In the genomic region with DNA sequence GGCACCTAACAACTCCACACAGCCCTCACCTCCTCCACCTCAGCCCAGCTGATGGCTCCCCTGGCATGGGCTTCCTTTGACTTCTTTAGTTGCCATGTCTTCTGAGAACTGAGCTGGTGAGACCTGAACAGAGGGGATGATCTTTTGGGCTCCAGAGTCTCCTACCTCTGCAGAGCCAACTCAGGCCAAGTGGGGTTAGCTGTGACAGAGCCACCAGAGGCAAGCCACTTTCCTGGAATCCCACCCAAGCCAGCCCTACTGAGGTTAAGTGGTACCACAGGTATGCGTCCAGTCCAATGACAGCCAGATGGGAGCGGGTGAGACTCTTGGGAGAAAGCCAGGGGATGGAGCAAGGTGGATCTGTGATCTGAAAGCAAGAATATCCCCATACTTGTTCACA, we compare ENCODE assay signal across 11 mouse cellular contexts. TPM values are rescaled to one million over a fixed set of nuclear protein-coding genes. Genes with fewer than 3 reads are reported as not detected.
DNase-seq lines count a peak whose midpoint lies in the region; ATAC-seq lines count a peak whose summit lies in the region.
"Had no signal": no experiment of that assay in that cellular context is flagged by ENCODE, and none has a peak within 500 bp of the region (broad histone marks: within the 10 kb centered on the region; RNA-seq: fewer than 3 reads in every experiment).

No protein-coding gene starts in this region.

- WGBS in heart, embryonic 15.5 days: 95% methylated on average over 2 of the region's 2 CpGs
- WGBS in forebrain, embryonic 13.5 days: 96% methylated on average over 2 of the region's 2 CpGs
- 94% methylated on average over 2 of the region's 2 CpGs for WGBS in neural tube, embryonic 13.5 days

- peaks cover 43% of the 10 kb centered on the region for H3K36me3 ChIP-seq in heart, embryonic 15.5 days
- H3K36me3 ChIP-seq in megakaryocyte, embryonic 14.5 days (replicated peaks; ENCODE audit: low read length): peaks cover 70% of the 10 kb centered on the region
- peaks cover 64% of the 10 kb centered on the region for H3K36me3 ChIP-seq in forebrain, embryonic 13.5 days (ENCODE audit: poor library complexity, severe bottlenecking)
- H3K36me3 ChIP-seq in neural tube, embryonic 13.5 days: peaks cover 62% of the 10 kb centered on the region

- H3K9me3 ChIP-seq in heart, embryonic 15.5 days (replicated peaks): no peaks in the 10 kb centered on the region
- H3K9me3 ChIP-seq in megakaryocyte, embryonic 14.5 days: no peaks in the 10 kb centered on the region
- H3K9me3 ChIP-seq in forebrain, embryonic 13.5 days (replicated peaks): no peaks in the 10 kb centered on the region
- H3K9me3 ChIP-seq in neural tube, embryonic 13.5 days: no peaks in the 10 kb centered on the region

- no peak overlapping the region for H3K27ac ChIP-seq in heart, embryonic 15.5 days
- H3K27ac ChIP-seq in forebrain, embryonic 13.5 days: no peak overlapping the region
- no peak overlapping the region for H3K27ac ChIP-seq in neural tube, embryonic 13.5 days (replicated peaks)

- no peak overlapping the region for H3K4me2 ChIP-seq in heart, embryonic 15.5 days
- no peak overlapping the region for H3K4me2 ChIP-seq in forebrain, embryonic 13.5 days
- peak overlapping the region; percentile 100; the same call in 1 of the 2 replicates for H3K4me2 ChIP-seq in neural tube, embryonic 13.5 days

- DNase-seq in heart, postnatal 4 days: no peak
- DNase-seq: cerebellum, postnatal 36 days; kidney, adult 11 months; right cerebral cortex, postnatal 25 days; thymus, postnatal 36 days had no signal

- peaks cover 39% of the 10 kb centered on the region for H3K4me1 ChIP-seq in heart, embryonic 15.5 days (replicated peaks)
- peaks cover 74% of the 10 kb centered on the region for H3K4me1 ChIP-seq in megakaryocyte, embryonic 14.5 days
- H3K4me1 ChIP-seq in forebrain, embryonic 13.5 days: peaks cover 49% of the 10 kb centered on the region
- peaks cover 54% of the 10 kb centered on the region for H3K4me1 ChIP-seq in neural tube, embryonic 13.5 days (replicated peaks)

- no peak overlapping the region for H3K9ac ChIP-seq in heart, embryonic 15.5 days
- H3K9ac ChIP-seq in forebrain, embryonic 13.5 days: no peak overlapping the region
- no peak overlapping the region for H3K9ac ChIP-seq in neural tube, embryonic 13.5 days

- no peak for ATAC-seq in heart, embryonic 15.5 days (replicated peaks; ENCODE audit: insufficient number of reproducible peaks, insufficient read depth, low FRiP score, low read depth)
- ATAC-seq in megakaryocyte, adult 5-6 weeks (ENCODE audit: poor library complexity, severe bottlenecking): no peak
- no peak for ATAC-seq in forebrain, embryonic 13.5 days
- no peak for ATAC-seq in neural tube, embryonic 13.5 days (ENCODE audit: low read depth)
- no peak for ATAC-seq in frontal cortex, adult (ENCODE audit: low TSS enrichment)

- H3K4me3 ChIP-seq in heart, embryonic 15.5 days: peak overlapping the region; percentile 81; the same call in 1 of the 2 replicates
- peak overlapping the region; percentile 53 for H3K4me3 ChIP-seq in megakaryocyte, embryonic 14.5 days (replicated peaks)
- peak overlapping the region; percentile 92; the same call in 1 of the 2 replicates for H3K4me3 ChIP-seq in forebrain, embryonic 13.5 days
- 0 out of 2 replicates have a peak overlapping the region, but pooled peaks have one; percentile 85 for H3K4me3 ChIP-seq in neural tube, embryonic 13.5 days

- no peaks in the 10 kb centered on the region for H3K27me3 ChIP-seq in heart, embryonic 15.5 days
- H3K27me3 ChIP-seq in megakaryocyte, embryonic 14.5 days (replicated peaks): no peaks in the 10 kb centered on the region
- no peaks in the 10 kb centered on the region for H3K27me3 ChIP-seq in forebrain, embryonic 13.5 days
- H3K27me3 ChIP-seq in neural tube, embryonic 13.5 days: no peaks in the 10 kb centered on the region

RNA-seq across cellular contexts. Expression of gene Eme2, which starts 1.6 kb away (rescaled TPM):
- 16.6 and 21.3 TPM in 2 replicates for polyA plus RNA-seq in heart, embryonic 15.5 days (2015; fragmentation: Nextera tagmentation; extraction: Ambion mirVana)
- total RNA-seq in heart, postnatal 4 days (2021): 10 to 100 TPM; 24.8 to 27.1 TPM
- polyA plus RNA-seq in megakaryocyte, embryonic 14.5 days (2012; ENCODE audit: insufficient read depth, low replicate concordance): 5.8 and 10.0 TPM in 2 replicates
- 2.2 and 5.8 TPM in 2 replicates for total RNA-seq in megakaryocyte, adult 5-6 weeks (2015)
- 13.5 and 17.4 TPM in 2 replicates for total RNA-seq in megakaryocyte, adult 5-6 weeks (2017)
- polyA plus RNA-seq in forebrain, embryonic 13.5 days (2015; fragmentation: Nextera tagmentation; extraction: Ambion mirVana): 31.3 and 36.5 TPM in 2 replicates
- 32.7 and 36.3 TPM in 2 replicates for polyA plus RNA-seq in neural tube, embryonic 13.5 days (2015; fragmentation: Nextera tagmentation; extraction: Ambion mirVana)

RNA-seq across cellular contexts. Expression of gene Mrps34, which starts 1.6 kb away (rescaled TPM):
- 74.7 and 78.0 TPM in 2 replicates for polyA plus RNA-seq in heart, embryonic 15.5 days (2015; fragmentation: Nextera tagmentation; extraction: Ambion mirVana)
- 10 to 100 TPM; 93.6 to 97.0 TPM for total RNA-seq in heart, postnatal 4 days (2021)
- polyA plus RNA-seq in megakaryocyte, embryonic 14.5 days (2012; ENCODE audit: insufficient read depth, low replicate concordance): 75.3 and 168 TPM in 2 replicates
- 30.0 and 30.1 TPM in 2 replicates for total RNA-seq in megakaryocyte, adult 5-6 weeks (2015)
- total RNA-seq in megakaryocyte, adult 5-6 weeks (2017): 12.9 and 18.9 TPM in 2 replicates
- 81.4 and 85.4 TPM in 2 replicates for polyA plus RNA-seq in forebrain, embryonic 13.5 days (2015; fragmentation: Nextera tagmentation; extraction: Ambion mirVana)
- 71.1 and 85.7 TPM in 2 replicates for polyA plus RNA-seq in neural tube, embryonic 13.5 days (2015; fragmentation: Nextera tagmentation; extraction: Ambion mirVana)

RNA-seq across cellular contexts. Expression of gene Nme3, which starts 3.0 kb away (rescaled TPM):
- 32.2 and 36.5 TPM in 2 replicates for polyA plus RNA-seq in heart, embryonic 15.5 days (2015; fragmentation: Nextera tagmentation; extraction: Ambion mirVana)
- total RNA-seq in heart, postnatal 4 days (2021): 10 to 100 TPM; 33.6 to 42.8 TPM
- polyA plus RNA-seq in megakaryocyte, embryonic 14.5 days (2012; ENCODE audit: insufficient read depth, low replicate concordance): 18.4 TPM in 1 of 2 replicates, not detected in the other
- 27.2 and 28.2 TPM in 2 replicates for total RNA-seq in megakaryocyte, adult 5-6 weeks (2015)
- total RNA-seq in megakaryocyte, adult 5-6 weeks (2017): 40.9 and 45.5 TPM in 2 replicates
- 72.1 and 80.8 TPM in 2 replicates for polyA plus RNA-seq in forebrain, embryonic 13.5 days (2015; fragmentation: Nextera tagmentation; extraction: Ambion mirVana)
- 86.0 and 89.0 TPM in 2 replicates for polyA plus RNA-seq in neural tube, embryonic 13.5 days (2015; fragmentation: Nextera tagmentation; extraction: Ambion mirVana)

RNA-seq across cellular contexts. Expression of gene Spsb3, which starts 6.8 kb away (rescaled TPM):
- 22.7 and 30.6 TPM in 2 replicates for polyA plus RNA-seq in heart, embryonic 15.5 days (2015; fragmentation: Nextera tagmentation; extraction: Ambion mirVana)
- 10 to 100 TPM; 34.8 to 38.6 TPM for total RNA-seq in heart, postnatal 4 days (2021)
- polyA plus RNA-seq in megakaryocyte, embryonic 14.5 days (2012; ENCODE audit: insufficient read depth, low replicate concordance): 18.7 and 57.4 TPM in 2 replicates
- 17.1 and 19.8 TPM in 2 replicates for total RNA-seq in megakaryocyte, adult 5-6 weeks (2015)
- 11.1 and 11.9 TPM in 2 replicates for total RNA-seq in megakaryocyte, adult 5-6 weeks (2017)
- polyA plus RNA-seq in forebrain, embryonic 13.5 days (2015; fragmentation: Nextera tagmentation; extraction: Ambion mirVana): 64.3 and 67.4 TPM in 2 replicates
- 64.6 and 74.2 TPM in 2 replicates for polyA plus RNA-seq in neural tube, embryonic 13.5 days (2015; fragmentation: Nextera tagmentation; extraction: Ambion mirVana)

RNA-seq across cellular contexts. Expression of gene Nubp2, which starts 7.1 kb away (rescaled TPM):
- polyA plus RNA-seq in heart, embryonic 15.5 days (2015; fragmentation: Nextera tagmentation; extraction: Ambion mirVana): 28.6 and 42.8 TPM in 2 replicates
- total RNA-seq in heart, postnatal 4 days (2021): 10 to 100 TPM; 25.6 to 27.0 TPM
- 58.9 and 67.0 TPM in 2 replicates for polyA plus RNA-seq in megakaryocyte, embryonic 14.5 days (2012; ENCODE audit: insufficient read depth, low replicate concordance)
- 74.4 and 76.3 TPM in 2 replicates for total RNA-seq in megakaryocyte, adult 5-6 weeks (2015)
- 39.8 and 43.2 TPM in 2 replicates for total RNA-seq in megakaryocyte, adult 5-6 weeks (2017)
- 68.5 and 76.9 TPM in 2 replicates for polyA plus RNA-seq in forebrain, embryonic 13.5 days (2015; fragmentation: Nextera tagmentation; extraction: Ambion mirVana)
- 63.5 and 76.1 TPM in 2 replicates for polyA plus RNA-seq in neural tube, embryonic 13.5 days (2015; fragmentation: Nextera tagmentation; extraction: Ambion mirVana)
